Mouse (Mus musculus) spleen, adult 12 weeks (tissue): ENCODE results near the gene Prkar2b.

ENCODE experiments used
- DNase-seq: peaks from one replicate; pipeline ENCODE4 v3.0.0; 2022; ENCODE audit warnings: low spot score

The Prkar2b gene

DNA sequence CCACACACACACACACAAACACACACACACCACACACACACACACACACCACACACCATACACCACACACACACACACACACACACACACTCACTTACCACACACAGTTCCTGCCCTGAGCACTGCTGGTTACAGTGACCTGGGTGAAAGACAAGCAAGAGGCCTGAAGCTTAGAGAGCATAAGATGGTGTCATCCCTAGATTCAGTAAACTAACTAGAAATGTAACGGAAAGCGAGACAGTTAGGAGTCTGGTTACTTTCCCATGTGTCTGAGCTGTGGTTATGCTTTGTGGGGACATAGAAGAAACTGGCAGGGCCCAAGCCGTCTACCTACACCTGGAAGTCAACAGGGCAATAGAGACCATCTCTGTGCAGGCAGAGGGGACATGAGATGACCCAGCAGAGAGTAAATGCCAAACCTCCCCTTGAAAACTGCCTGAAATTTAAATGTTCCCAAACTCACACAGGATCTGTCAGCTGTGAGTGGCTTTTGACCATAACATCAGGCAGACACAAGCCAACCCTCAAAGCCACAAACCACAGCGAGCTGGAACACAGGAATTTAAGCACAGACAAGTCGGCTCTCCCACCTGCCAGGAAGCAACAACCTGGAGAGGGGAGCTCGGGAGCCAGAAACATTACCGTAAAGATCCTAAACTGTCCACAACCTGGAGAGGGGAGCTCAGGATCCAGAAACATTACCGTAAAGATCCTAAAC lies 51.7 kb downstream of the Prkar2b start:
- no peak for DNase-seq

GRCm38 (mm10) chr12:32008728-32009127 lies 52.4 kb downstream of the Prkar2b start:
- no peak for DNase-seq

DNA sequence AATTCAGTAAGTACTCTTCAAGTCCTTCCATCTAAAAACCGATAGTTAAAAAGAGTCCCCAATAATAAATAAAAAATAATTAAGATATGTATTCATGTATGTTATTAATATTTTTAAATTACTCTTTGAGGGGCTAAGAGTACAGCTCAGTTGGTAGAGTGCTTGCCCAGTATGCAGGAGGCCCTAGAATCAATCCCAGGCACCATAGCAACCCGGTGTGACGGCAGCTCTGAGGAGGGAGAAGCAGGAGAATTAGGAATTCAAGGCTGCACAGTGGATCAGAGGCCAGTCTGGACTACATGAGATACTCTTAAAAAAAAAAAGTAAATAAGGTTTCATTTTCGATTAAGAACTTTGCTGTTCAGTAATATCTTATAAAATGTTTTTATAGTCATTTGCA lies 53.5 kb downstream of the Prkar2b start:
- DNase-seq: no peak

DNA sequence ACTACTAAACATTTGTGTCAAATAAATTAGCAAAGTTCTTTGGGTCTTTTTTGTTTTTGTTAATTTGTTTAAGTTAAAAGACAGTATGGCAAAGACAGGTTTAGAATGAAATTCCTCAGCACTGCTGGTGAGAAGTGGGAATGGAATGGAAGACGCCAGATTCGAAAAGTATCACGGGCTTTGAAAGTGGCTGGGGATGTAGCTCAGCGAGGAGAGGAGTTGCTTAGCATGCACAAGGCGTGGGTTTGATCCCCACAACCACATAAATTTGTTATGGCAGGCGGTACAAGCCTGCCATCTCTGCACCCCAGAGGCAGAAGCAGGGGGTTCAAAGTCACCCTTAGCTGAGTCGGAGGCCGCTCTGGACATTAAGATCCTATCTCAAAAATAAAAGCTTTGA lies 54.1 kb downstream of the Prkar2b start:
- DNase-seq: no peak

- no peak for DNase-seq
These were observed 54.6 kb downstream of the Prkar2b start for GRCm38 (mm10) chr12:32006391-32006929.

DNA sequence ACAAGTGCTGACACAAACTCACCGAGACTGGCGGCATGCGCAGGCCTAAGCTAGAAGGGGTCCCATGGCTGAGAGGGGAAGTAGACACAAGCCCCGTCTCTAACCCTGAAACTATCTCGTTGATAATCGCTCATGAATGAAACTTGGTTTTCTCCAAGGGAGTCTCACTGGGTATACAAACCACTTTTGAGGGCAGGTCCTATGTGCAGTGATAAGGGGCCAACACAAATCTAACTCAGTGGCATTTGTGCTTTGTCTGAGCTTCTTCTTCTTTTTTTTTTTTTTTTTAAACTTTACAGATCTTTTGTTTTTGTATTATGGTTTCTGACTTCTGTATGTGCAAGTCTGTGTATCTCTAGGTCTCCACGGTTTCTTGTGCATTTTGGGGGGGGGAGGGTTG lies 60.6 kb downstream of the Prkar2b start:
- no peak for DNase-seq

GRCm38 (mm10) chr12:31998706-31999105 lies 62.4 kb downstream of the Prkar2b start:
- DNase-seq: no peak

GRCm38 (mm10) chr12:31997328-31997878 lies 63.7 kb downstream of the Prkar2b start:
- no peak for DNase-seq

- no peak for DNase-seq
These were observed 64.2 kb downstream of the Prkar2b start for GRCm38 (mm10) chr12:31996877-31997276.

DNA sequence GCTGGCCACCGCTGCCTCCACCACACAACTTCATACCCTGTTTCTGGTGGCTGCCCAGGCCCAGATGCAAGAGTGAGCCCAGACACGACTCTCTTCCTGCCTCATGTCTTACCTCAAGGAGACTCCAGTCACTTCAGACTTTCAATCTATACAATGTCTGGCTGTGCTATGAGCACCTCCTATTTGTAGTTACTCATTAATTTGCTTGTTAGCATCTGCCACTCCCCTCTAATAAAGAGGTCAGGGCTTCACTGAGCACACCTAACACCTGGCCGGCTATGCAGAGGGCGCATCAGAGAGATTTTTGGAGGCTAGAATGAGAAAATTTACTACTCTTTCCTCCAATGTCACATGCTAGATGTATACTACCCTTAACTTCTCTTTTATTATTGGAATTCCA lies 70.5 kb downstream of the Prkar2b start:
- no peak for DNase-seq

- DNase-seq: no peak
These were observed 71.4 kb downstream of the Prkar2b start for GRCm38 (mm10) chr12:31989726-31990125.

DNA sequence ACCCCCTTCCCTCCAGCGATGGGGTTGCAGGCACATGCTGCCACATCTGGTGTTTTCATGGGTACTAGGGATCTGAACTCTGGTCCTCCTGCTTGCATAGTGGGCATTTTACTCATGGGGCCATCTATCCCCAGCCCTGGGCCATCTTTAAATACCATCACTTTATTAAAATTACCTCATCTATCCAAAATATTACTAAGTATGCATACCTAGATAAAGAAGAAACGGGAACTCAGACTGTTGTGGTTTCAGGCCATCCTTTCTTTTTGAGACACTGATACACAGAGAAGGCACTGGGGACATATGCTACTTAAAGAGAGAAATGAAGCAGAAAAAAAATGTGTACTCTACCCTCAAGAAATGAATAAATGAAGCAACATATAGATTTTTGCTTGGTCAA lies 74.6 kb downstream of the Prkar2b start:
- no peak for DNase-seq

DNA sequence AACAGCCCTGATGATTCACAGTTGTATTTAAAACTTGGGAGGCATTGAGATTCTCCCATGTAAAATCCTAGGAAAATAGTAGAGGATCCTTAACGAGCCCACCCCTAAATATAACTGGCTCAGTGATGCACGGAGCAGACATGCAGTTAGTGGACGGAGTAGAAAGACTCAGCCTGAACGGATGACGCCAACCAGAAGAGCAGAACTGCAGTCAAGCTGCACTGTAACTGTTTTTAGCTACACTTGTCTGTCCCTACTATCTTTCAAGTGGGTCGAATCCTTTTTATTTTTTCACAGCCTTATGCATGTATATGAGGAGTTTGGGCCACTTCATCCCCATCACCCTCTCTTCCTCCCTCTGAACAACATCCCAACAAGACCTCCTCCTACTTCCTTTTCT lies 75.4 kb downstream of the Prkar2b start:
- no peak for DNase-seq

DNA sequence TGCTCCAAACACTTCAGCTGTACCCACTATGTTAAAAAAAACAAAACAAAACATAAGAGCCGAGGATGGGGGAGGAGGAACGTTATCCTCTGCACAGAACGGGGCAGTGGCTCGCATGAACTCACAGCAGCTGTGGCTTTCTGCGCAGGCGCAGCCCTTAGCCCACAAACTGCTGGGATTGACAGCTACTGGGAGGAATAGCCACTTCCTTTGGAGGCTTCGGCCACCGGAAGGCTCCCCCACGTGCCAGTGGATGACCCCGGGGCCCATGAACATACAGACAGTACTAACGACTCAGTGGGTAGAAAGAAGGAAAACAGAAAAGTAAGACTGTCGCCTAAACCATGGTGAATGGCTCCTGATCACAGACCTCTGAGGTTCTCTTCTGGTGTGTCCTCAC lies 76.4 kb downstream of the Prkar2b start:
- DNase-seq: no peak

DNA sequence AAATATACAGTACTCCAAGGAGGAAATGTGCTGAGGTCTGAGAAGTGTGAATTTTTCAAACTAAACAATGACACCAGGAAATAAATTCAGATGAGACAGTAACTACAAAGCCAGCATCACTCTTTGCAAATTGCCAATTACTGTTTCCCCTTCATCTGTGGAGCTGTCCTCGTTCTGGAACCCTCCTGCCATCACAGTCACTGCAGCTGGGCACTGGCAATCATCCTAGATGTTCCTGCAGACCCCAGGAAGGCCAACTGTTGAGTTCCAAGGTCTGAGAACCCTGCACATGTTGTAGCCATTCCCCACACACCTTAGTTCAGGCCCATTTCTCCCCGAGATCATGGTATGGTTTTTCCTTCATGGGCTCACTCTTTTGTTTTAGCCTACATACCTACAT lies 76.9 kb downstream of the Prkar2b start:
- no peak for DNase-seq

DNA sequence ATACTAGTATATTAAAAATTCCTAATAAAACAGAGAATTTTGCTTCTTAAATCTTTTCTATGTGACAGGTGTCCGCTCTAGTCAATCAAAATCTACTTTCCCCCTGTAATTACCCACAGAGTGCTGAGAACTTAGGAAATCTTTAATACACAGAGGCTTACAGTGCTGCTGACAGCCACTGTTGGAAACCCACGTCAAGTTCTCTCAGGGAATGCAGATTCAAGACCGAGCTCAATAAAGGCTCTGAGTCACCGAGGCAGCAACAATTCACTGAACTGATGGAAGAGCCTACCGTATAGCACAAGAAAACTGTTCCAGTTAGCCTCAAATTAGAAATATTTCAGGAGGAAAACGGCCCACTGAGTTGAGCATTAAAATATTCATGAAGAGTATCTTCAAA lies 77.3 kb downstream of the Prkar2b start:
- DNase-seq: no peak

DNA sequence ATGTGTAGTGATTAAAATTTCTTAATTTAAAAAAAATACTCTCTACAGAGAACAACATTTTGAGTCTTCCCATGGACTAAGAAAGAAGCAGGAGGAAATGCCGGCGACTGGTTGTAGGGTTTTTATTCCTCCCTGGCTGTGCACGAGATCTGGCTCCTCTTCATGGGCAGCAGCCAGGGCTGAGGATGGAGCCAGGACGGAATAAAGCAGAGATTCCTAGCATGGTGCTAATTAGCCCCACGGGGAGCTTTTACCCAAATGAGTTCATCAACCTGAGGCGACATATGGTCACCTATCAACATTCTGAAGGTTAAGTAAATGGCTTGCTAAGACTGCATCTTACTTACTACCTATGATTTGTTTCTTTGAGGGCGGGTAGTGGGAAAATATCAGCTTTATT lies 77.9 kb downstream of the Prkar2b start:
- DNase-seq: no peak

DNA sequence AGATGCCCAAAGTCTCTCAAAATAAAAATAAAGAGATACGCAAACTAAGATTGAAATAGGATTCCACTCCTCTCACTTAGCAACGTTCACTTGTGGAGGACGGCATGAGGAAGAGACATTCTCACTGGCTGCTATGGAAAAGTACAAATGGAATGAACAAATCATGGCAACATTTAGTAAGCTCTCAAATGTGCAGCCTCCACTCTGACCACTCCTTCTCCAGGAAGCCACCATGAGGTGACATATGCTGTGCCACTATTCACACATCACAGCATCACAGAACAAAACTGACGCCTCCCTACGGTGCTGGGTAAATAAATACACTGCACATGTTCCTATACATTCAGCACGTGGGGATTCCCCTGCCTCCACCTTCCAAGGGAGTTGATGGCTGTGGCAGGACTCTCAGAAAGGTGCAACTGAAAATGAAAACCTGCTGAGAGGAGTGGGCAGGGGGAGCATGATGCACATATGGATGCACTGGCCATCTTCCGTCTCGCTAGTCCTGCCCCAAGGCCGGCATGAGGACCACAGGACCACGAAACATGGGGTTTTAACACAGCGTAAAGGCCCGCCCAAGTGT lies 83.4 kb downstream of the Prkar2b start:
- DNase-seq: no peak

DNA sequence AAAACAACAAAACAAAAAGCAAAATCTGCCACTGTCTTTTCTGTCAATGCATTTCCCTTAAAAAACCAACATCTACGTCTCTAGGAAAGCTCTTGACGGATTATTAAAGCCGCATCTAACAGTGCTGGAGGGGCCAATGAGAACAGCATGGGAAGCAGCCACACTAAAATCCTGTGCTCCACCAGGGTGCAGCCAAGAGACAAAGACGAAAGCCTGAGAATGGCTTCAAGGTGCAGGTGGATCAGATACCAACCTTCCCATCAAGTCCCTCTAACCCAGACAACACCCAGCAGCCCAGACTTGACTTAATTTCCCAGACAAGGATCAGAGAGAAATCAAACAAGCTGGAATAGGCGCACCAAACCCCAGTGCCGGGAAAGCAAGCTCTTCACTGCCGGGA lies 84.6 kb downstream of the Prkar2b start:
- DNase-seq: no peak

GRCm38 (mm10) chr12:31973473-31974172 lies 87.5 kb downstream of the Prkar2b start:
- DNase-seq: peak; percentile 92

DNA sequence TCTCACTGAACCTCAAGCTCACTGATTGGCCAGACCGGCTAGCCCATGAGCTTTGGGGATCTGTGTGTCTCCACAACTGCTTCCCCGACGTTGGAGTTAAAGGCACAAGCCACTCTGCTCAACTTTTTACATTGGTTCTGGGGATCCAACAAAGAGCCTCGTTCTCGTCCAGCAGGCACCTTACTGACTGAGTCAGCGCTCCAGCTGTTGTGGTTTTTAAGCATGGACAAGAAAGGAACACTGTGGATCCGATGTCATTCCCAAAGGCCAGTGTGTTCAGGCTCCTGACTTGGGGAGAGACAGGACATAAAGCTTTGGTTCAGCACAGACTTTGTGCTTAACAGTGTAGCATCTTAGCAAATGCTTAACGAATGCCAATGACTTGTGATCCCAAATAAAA lies 89.5 kb downstream of the Prkar2b start:
- no peak for DNase-seq

DNA sequence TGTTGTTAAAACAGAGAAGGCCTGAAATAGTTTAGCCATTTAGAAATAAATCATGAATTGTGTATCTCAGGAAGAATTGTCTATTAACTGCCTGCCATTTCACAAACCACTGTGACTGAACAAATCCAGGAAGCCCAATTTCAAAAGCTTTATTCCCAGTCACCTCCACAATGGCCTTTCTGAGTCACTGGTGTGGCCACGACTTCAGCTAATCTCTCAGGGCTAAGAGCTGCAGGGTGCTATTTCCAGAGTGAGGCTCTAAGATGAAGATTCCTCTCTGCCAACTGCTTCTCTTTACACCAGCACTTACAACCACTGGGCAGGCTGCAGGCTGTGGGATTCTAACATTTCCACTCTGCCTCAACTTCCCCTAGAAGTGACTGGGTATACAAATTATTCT lies 92.0 kb downstream of the Prkar2b start:
- DNase-seq: no peak

- DNase-seq: peak; percentile 63
These were observed 93.6 kb downstream of the Prkar2b start for GRCm38 (mm10) chr12:31967536-31967935.
